Mouse (Mus musculus) MEL (cell line): ENCODE results near the gene Adamtsl5. TPM values are rescaled to one million over a fixed set of nuclear protein-coding genes. Genes with fewer than 3 reads are reported as not detected.

ENCODE experiments used
- DNase-seq: peaks from one replicate; pipeline ENCODE4 v3.0.0; 2011; ENCODE audit warnings: low read depth, low spot score
- H3K27ac ChIP-seq: 2 replicates; pipeline ENCODE4 v1.5.1; 2012; ENCODE audit warnings: low read depth, mild to moderate bottlenecking, control low read depth, low read length, moderate library complexity; ENCODE audit not compliant: control insufficient read depth
- H3K27me3 ChIP-seq, 2 experiments: fragments of 150-350 bp in 1 of 2; sonication (generic) in 1 of 2; 2 replicates each; pipeline ENCODE4 v1.6.1; 2012; ENCODE audit warnings: low read length in 2 of 2, mild to moderate bottlenecking in 2 of 2, improper control_type of control experiment in 1 of 2, moderate library complexity in 1 of 2; ENCODE audit not compliant: insufficient read depth in 2 of 2, control insufficient read depth in 1 of 2
- H3K36me3 ChIP-seq, 2 experiments: 2 replicates each; pipeline ENCODE4 v1.6.1; 2012 to 2014; ENCODE audit warnings: low read length in 2 of 2, improper control_type of control experiment in 1 of 2, inconsistent platforms in 1 of 2, mild to moderate bottlenecking in 1 of 2; ENCODE audit not compliant: insufficient read depth in 2 of 2, control insufficient read depth in 1 of 2
- H3K4me1 ChIP-seq, 2 experiments: fragments of 150-350 bp in 1 of 2; sonication (generic) in 1 of 2; 2 replicates each; pipeline ENCODE4 v1.6.1; 2012; ENCODE audit warnings: low read length in 2 of 2, improper control_type of control experiment in 1 of 2, mild to moderate bottlenecking in 1 of 2; ENCODE audit not compliant: insufficient read depth in 2 of 2, control insufficient read depth in 1 of 2
- H3K4me3 ChIP-seq, 2 experiments: fragments of 150-350 bp in 1 of 2; sonication (generic) in 1 of 2; 2 replicates each; pipeline ENCODE4 v1.5.1; 2012; ENCODE audit warnings: low read depth in 2 of 2, low read length in 2 of 2, mild to moderate bottlenecking in 2 of 2, moderate library complexity in 2 of 2, control low read depth in 1 of 2, improper control_type of control experiment in 1 of 2; ENCODE audit not compliant: control insufficient read depth in 1 of 2, insufficient read depth in 1 of 2
- H3K79me2 ChIP-seq: 2 replicates; pipeline ENCODE4 v1.6.1; 2012; ENCODE audit warnings: mild to moderate bottlenecking, low read length, moderate library complexity; ENCODE audit not compliant: control insufficient read depth, poor library complexity, insufficient read depth
- H3K9ac ChIP-seq: 2 replicates; pipeline ENCODE4 v1.6.1; 2012; ENCODE audit warnings: low read depth, mild to moderate bottlenecking, control low read depth, low read length, moderate library complexity; ENCODE audit not compliant: control insufficient read depth, poor library complexity, severe bottlenecking
- H3K9me3 ChIP-seq: fragments of 150-350 bp; sonication (generic); replicated peaks from 2 replicates; pipeline ENCODE4 v1.6.1; 2012; ENCODE audit warnings: mild to moderate bottlenecking, low read length, improper control_type of control experiment, moderate library complexity; ENCODE audit not compliant: insufficient read depth
- BHLHE40 ChIP-seq: IDR thresholded peaks from 2 replicates; pipeline ENCODE4 v1.6.1; 2012; ENCODE audit warnings: low read depth, mild to moderate bottlenecking, inconsistent platforms, low read length, improper control_type of control experiment, borderline replicate concordance
- CHD2 ChIP-seq: IDR thresholded peaks from 2 replicates; pipeline ENCODE4 v1.6.1; 2011; ENCODE audit warnings: low read length, improper control_type of control experiment
- CTCF ChIP-seq, 3 experiments: IDR thresholded peaks in 2 of 3; conservative IDR thresholded peaks in 1 of 3; 2 replicates each; pipeline ENCODE4 v1.5.1; 2011 to 2012; ENCODE audit warnings: low read length in 3 of 3, low read depth in 2 of 3, mild to moderate bottlenecking in 2 of 3, improper control_type of control experiment in 1 of 3, inconsistent platforms in 1 of 3, mixed read lengths in 1 of 3, moderate library complexity in 1 of 3; ENCODE audit not compliant: control insufficient read depth in 1 of 3, insufficient read depth in 1 of 3, poor library complexity in 1 of 3, severe bottlenecking in 1 of 3
- ELF1 ChIP-seq: IDR thresholded peaks from 2 replicates; pipeline ENCODE4 v1.6.1; 2014; ENCODE audit warnings: low read depth, mild to moderate bottlenecking, inconsistent platforms, low read length, improper control_type of control experiment, moderate library complexity
- ETS1 ChIP-seq: IDR thresholded peaks from 2 replicates; pipeline ENCODE4 v1.6.1; 2012; ENCODE audit warnings: low read depth, mild to moderate bottlenecking, inconsistent platforms, low read length, improper control_type of control experiment, moderate library complexity
- GATA1 ChIP-seq: IDR thresholded peaks from 2 replicates; pipeline ENCODE4 v1.6.1; 2011; ENCODE audit warnings: low read depth, low read length, improper control_type of control experiment
- HCFC1 ChIP-seq: IDR thresholded peaks from 2 replicates; pipeline ENCODE4 v1.6.1; 2012; ENCODE audit warnings: low read depth, mild to moderate bottlenecking, inconsistent platforms, low read length, improper control_type of control experiment, moderate library complexity
- JUND ChIP-seq: IDR thresholded peaks from 2 replicates; pipeline ENCODE4 v1.6.1; 2011; ENCODE audit warnings: low read depth, mild to moderate bottlenecking, improper control_type of control experiment, low read length
- KAT2A ChIP-seq: conservative IDR thresholded peaks from 2 replicates; pipeline ENCODE4 v1.6.1; 2012; ENCODE audit warnings: low read depth, low read length, improper control_type of control experiment, inconsistent platforms
- MAX ChIP-seq: IDR thresholded peaks from 2 replicates; pipeline ENCODE4 v1.6.1; 2011; ENCODE audit warnings: low read length, improper control_type of control experiment
- MAZ ChIP-seq: IDR thresholded peaks from 2 replicates; pipeline ENCODE4 v1.6.1; 2012; ENCODE audit warnings: low read depth, mild to moderate bottlenecking, inconsistent platforms, low read length, improper control_type of control experiment
- MXI1 ChIP-seq: IDR thresholded peaks from 2 replicates; pipeline ENCODE4 v1.6.1; 2011; ENCODE audit warnings: mild to moderate bottlenecking, low read depth, low read length, improper control_type of control experiment
- MYC ChIP-seq: IDR thresholded peaks from 2 replicates; pipeline ENCODE4 v1.6.1; 2011; ENCODE audit warnings: low read depth, mild to moderate bottlenecking, low read length, improper control_type of control experiment, moderate library complexity
- POLR2AphosphoS2 ChIP-seq: IDR thresholded peaks from 2 replicates; pipeline ENCODE4 v1.6.1; 2011; ENCODE audit warnings: low read length, improper control_type of control experiment
- RCOR1 ChIP-seq: IDR thresholded peaks from 2 replicates; pipeline ENCODE4 v1.6.1; 2012; ENCODE audit warnings: low read depth, mild to moderate bottlenecking, inconsistent platforms, low read length, improper control_type of control experiment
- SMC3 ChIP-seq: IDR thresholded peaks from 2 replicates; pipeline ENCODE4 v1.6.1; 2011; ENCODE audit warnings: low read depth, low read length, improper control_type of control experiment
- TCF12 ChIP-seq: IDR thresholded peaks from 2 replicates; pipeline ENCODE4 v1.6.1; 2014; ENCODE audit warnings: low read depth, mild to moderate bottlenecking, inconsistent platforms, low read length, improper control_type of control experiment, moderate library complexity
- USF1 ChIP-seq: IDR thresholded peaks from 2 replicates; pipeline ENCODE4 v1.6.1; 2014; ENCODE audit warnings: low read depth, mild to moderate bottlenecking, inconsistent platforms, low read length, improper control_type of control experiment, moderate library complexity
- ZC3H11A ChIP-seq: IDR thresholded peaks from 2 replicates; pipeline ENCODE4 v1.6.1; 2012; ENCODE audit warnings: low read depth, mild to moderate bottlenecking, inconsistent platforms, low read length, improper control_type of control experiment
- ZKSCAN1 ChIP-seq: IDR thresholded peaks from 2 replicates; pipeline ENCODE4 v1.6.1; 2012; ENCODE audit warnings: low read depth, mild to moderate bottlenecking, inconsistent platforms, low read length, improper control_type of control experiment, moderate library complexity
- ZNF384 ChIP-seq: IDR thresholded peaks from 2 replicates; pipeline ENCODE4 v1.6.1; 2012; ENCODE audit warnings: low read depth, mild to moderate bottlenecking, inconsistent platforms, low read length, improper control_type of control experiment
- polyA plus RNA-seq, 2 experiments: library from polyadenylated mRNA; stranded (reverse) in 1 of 2; unstranded in 1 of 2; fragments of >175 nt in 1 of 2; fragments of >200 nt in 1 of 2; gene quantifications; 2 replicates each; pipeline versions ENCODE4 v1.2.1 to v1.2.4; 2012; ENCODE audit warnings: low replicate concordance in 2 of 2, low read depth in 1 of 2; ENCODE audit not compliant: insufficient read length in 2 of 2, insufficient read depth in 1 of 2, missing spikeins in 1 of 2
- total RNA-seq: library from RNA; depleted of rRNA; stranded (reverse); fragments of 300-350 nt; gene quantifications from 2 replicates; pipeline ENCODE4 v1.2.3, GENCODE M21; 2012

The Adamtsl5 gene
- total and polyA plus RNA-seq, 3 experiments = 3.9 to 16.5 TPM; not detected in 1

DNA sequence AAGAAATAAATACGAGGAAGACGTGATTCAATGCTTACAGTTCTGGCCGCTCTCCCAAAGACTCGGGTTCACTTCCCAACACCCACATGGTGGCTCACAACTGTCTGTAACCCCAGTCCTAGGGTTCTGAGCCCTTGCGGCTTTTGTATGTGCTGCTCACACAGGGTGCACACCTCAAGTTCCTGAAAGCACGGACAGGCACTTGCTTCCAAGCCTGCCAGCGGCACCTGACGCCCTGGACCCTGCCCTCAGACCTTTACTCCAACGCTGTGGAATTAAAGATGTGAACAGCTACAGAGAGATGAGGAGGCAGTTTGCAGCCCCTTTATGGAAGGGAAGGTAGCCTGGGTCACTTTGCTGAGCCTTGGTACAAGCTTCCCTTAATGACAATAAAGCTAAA is 42.5 kb upstream of the Adamtsl5 start:
- H3K9me3 ChIP-seq = no peaks in the 10 kb centered on the region
- H3K4me1 ChIP-seq = peaks cover 9 to 24% of the 10 kb centered on the region in 2 experiments
- H3K9ac ChIP-seq = no peak overlapping the region
- H3K27ac ChIP-seq = no peak overlapping the region
- peaks cover 15% of the 10 kb centered on the region for H3K79me2 ChIP-seq
- no peak for DNase-seq
- H3K27me3 ChIP-seq = no peaks in the 10 kb centered on the region
- H3K4me3 ChIP-seq = no peak overlapping the region
- peaks cover 3 to 10% of the 10 kb centered on the region in 2 experiments for H3K36me3 ChIP-seq
- TF ChIP-seq ZNF384 = no peak
- peak; percentile 67 for TF ChIP-seq POLR2AphosphoS2

DNA sequence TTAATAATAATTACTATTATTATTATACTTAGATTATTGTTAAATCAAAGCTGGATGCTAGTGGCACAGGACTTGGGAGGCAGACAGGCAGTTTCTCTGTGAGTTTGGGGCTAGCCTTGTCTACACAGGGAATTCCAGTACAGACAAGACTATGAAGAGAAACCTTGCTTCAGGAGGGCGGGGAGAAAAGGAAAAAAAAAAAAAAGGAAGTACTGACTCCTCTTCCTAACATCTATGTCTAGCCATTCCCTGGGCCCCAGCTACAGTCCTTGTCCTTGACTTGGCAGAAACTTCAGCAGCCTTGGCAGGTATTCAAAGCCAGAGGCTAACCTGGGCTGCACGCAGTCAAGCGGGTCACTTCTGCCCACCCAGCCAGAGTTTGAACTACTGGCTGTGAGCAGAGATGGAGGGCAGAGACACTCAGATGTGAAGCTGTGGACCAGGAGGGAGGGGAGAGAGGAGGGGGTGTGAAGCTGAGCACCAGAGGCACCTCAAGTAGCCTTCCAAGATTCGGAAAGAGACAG is 41.0 kb upstream of the Adamtsl5 start:
- Histone ChIP-seq H3K79me2 (peaks cover 16% of the 10 kb centered on the region), H3K27ac (no peak overlapping the region), H3K36me3 (peaks cover 0 to 22% of the 10 kb centered on the region in 2 experiments; a peak in 3 of 4 replicates), H3K27me3 (no peaks in the 10 kb centered on the region), H3K4me1 (peaks cover 9 to 39% of the 10 kb centered on the region in 2 experiments), H3K4me3 (0 out of 4 replicates have a peak overlapping the region, but pooled peaks of 1 of the 2 experiments have one; percentile 24), H3K9ac (no peak overlapping the region), H3K9me3 (no peaks in the 10 kb centered on the region)
- DNase-seq = peak; percentile 51
- TF ChIP-seq GATA1 = no peak
- 0 out of 2 replicates have a peak, but pooled peaks have one; percentile 12 for TF ChIP-seq HCFC1
- TF ChIP-seq ZNF384 = peak; percentile 91

DNA sequence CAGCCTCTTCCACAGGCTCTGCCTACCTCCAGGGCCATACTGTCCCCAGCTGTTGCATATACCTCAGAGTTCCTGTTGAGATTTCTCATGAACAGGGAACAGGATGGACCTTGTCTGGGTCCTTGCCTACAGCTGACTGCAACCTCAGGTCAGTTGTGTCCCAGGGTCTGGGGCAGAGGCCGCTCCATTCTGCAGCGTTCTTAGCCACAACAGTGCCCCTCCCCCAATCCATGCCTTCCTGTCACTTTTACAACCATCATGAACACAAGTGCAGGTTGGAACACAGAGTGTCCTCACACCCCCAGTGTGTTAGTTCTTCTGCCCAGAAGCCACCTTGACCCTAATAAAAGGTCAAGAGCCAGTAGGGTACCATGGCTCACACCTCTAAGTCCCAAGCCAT is 40.5 kb upstream of the Adamtsl5 start:
- Histone ChIP-seq H3K9ac (0 out of 2 replicates have a peak overlapping the region, but pooled peaks have one; percentile 10), H3K36me3 (peaks cover 0 to 22% of the 10 kb centered on the region in 2 experiments; a peak in 3 of 4 replicates)

DNA sequence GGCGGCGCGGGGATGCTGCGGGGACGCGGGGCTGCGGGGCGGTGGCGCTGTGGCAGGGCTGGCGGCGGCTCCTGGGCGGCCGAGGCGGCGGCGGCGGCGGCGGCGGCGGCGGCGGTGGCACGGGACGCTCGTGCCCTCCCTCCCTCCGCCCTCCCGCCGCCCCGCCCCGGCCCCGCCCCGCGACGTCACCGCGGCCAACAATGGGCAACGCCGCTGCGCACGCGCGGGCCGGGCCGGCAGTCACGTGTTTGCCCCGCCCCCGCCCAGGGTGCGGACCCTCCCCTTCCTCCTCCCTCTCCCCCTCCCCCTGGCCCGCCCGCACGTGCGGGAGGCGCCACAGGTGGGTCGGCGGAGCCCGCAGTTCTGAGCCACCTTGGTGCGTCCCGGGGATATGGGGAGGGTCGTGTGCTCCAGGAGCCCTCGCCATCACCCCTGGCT is 39.3 kb upstream of the Adamtsl5 start, which contains the start of gene Mex3d:
Gene Mex3d (minus strand): TSS at position 138 of the 438 bp plus-strand sequence.
- Histone ChIP-seq H3K27ac (peak within 1 kb of the TSS; percentile 43), H3K4me3 (peak within 1 kb of the TSS; percentile 61 to 93)
- DNase-seq = peak; percentile 87
- TF ChIP-seq SMC3 (no peak), JUND (no peak), CTCF (IDR thresholded peaks at IDR 0.05 in 2 of 3, conservative IDR thresholded peaks at IDR 0.05 in 1 of 3; ENCODE audit: control insufficient read depth in 1 of 3, insufficient read depth in 1 of 3, low read depth in 2 of 3, low read length in 3 of 3, poor library complexity in 1 of 3, severe bottlenecking in 1 of 3) (no peak), MAZ (peak; percentile 82; the same call in 1 of the 2 replicates), USF1 (peak; percentile 91), ZC3H11A (no peak), MAX (peak; percentile 46; the same call in 1 of the 2 replicates), KAT2A (no peak), ETS1 (peak; percentile 48; the same call in 1 of the 2 replicates), TCF12 (0 out of 2 replicates have a peak, but pooled peaks have one; percentile 19), MXI1 (peak; percentile 86), ZKSCAN1 (no peak), MYC (0 out of 2 replicates have a peak, but pooled peaks have one; percentile 58)

More for the DNA sequence above, 40.5 kb upstream of the Adamtsl5 start:
- DNase-seq = peak; percentile 37
- H3K4me1 ChIP-seq = peaks cover 9 to 39% of the 10 kb centered on the region in 2 experiments
- TF ChIP-seq CHD2 = no peak; the same call in 1 of the 2 replicates
- TF ChIP-seq BHLHE40 = peak; percentile 4; the same call in 1 of the 2 replicates
- TF ChIP-seq ELF1 = no peak
- TF ChIP-seq RCOR1 = no peak
- TF ChIP-seq ZKSCAN1 = no peak
- TF ChIP-seq JUND = no peak
- no peak for TF ChIP-seq GATA1
- TF ChIP-seq, all 39 proteins: peak for 1
- H3K9me3 ChIP-seq = no peaks in the 10 kb centered on the region
- H3K79me2 ChIP-seq = peaks cover 17% of the 10 kb centered on the region
- H3K27me3 ChIP-seq = no peaks in the 10 kb centered on the region
- no peak overlapping the region for H3K27ac ChIP-seq
- H3K4me3 ChIP-seq = peak overlapping the region in 1 of 2 experiments; percentile 24; a peak in 1 of 4 replicates

More for the DNA sequence above, 39.3 kb upstream of the Adamtsl5 start, which contains the start of gene Mex3d:
- Histone ChIP-seq H3K79me2 (peaks cover 17% of the 10 kb centered on the region), H3K36me3 (peaks cover 0 to 22% of the 10 kb centered on the region in 2 experiments; a peak in 2 of 4 replicates), H3K27me3 (no peaks in the 10 kb centered on the region), H3K4me1 (peaks cover 9 to 39% of the 10 kb centered on the region in 2 experiments), H3K9me3 (no peaks in the 10 kb centered on the region), H3K9ac (peak within 1 kb of the TSS; percentile 81)
